Mouse (Mus musculus) cerebellum, postnatal 4 days (tissue): ENCODE results near the gene Rnf187.
A peak's percentile ranks its signal among the peaks of the same experiment; 100 is the strongest.

ENCODE experiments used
- DNase-seq, 2 experiments: peaks; one replicate each; pipeline ENCODE4 v3.0.0; 2022; ENCODE audit warnings: low spot score in 2 of 2, mixed read lengths in 1 of 2

Gene Rnf187

GRCm38 (mm10) chr11:58965001-58965760 lies 26.5 kb upstream of the Rnf187 start:
- no peak for DNase-seq

GRCm38 (mm10) chr11:58964216-58964615 lies 25.5 kb upstream of the Rnf187 start:
- DNase-seq: no peak

- peak in 1 of 2 experiments; percentile 27 for DNase-seq
Observed at GRCm38 (mm10) chr11:58963543-58963942, 24.8 kb upstream of the Rnf187 start.

DNA sequence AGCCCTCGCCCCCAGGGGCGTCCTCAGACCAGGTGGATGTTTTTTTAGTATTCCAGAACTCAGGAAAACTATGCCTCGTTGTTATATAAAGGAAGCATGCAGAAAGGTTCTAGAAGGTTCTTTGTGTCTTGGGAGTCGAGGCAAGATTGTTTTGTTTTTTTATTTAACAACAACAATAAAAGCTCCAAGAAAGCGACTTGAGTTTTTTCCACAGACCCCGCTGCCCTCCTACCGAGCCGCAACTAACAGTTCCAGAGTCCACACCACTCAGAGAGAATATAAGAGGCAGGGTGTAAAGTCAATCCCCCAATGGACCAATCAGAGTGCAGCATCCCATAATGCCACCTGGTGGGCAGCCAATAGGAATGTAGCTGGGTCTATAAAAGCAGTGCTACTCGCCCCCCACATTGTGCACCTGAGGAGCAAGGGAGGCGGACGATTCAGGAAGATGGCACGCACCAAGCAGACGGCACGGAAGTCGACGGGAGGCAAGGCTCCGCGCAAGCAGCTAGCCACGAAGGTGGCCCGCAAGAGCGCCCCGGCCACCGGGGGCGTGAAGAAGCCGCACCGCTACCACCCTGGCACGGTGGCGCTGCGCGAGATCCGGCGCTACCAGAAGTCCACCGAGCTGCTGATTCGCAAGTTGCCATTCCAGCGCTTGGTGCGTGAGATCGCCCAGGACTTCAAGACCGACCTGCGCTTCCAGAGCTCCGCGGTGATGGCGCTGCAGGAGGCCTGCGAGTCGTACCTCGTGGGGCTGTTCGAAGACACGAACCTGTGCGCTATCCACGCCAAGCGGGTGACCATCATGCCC lies 22.9 kb upstream of the Rnf187 start:
- DNase-seq: no peak

DNA sequence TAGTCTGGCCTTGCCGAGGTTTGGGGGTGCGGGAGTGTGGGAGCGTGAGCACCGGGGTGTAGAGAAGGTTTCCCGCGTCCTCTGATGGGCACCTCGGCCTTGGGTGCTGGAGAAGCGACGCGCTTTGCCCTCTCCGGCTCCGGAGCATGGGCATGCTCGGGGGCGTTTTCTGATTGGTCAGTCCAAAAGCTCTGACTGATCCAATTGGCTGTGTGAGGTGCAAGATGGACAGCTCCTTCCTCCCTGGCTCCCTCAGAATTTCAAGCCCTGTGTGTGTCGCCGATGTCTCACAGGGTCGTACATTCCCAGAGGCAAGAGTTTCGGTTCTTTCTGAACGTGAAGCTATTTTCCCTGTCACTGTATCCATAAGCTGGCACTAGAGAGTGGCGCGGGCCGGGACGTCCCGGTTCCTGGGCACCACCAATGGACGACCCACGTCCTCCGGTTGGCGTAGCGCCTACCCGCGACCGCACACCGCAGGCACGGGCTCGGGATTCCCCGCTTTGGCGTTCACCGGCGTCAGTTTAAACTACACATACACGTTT lies 21.3 kb upstream of the Rnf187 start:
- peak; percentile 55 to 74 for DNase-seq

- no peak for DNase-seq
Observed at GRCm38 (mm10) chr11:58959186-58959825, 20.6 kb upstream of the Rnf187 start.

DNA sequence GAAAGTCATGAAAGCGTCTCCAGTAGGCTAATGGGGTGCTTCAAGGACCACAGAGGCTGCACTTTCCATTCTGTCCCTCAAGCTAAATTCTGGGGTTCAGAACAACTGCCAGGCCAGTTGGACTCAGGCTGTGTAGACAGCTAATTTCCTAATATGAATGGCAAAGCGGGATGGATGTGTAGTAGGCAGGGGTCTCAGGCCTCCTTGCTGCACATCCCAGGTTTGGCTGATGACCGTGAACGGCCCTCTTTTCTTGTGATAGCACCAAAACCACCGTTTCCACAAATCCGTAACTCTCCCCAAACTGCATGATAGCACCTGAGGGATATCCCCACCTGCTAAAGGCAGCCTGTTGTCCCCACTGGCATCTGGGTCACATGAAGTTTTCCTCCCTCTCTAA lies 19.8 kb upstream of the Rnf187 start:
- DNase-seq: no peak

DNA sequence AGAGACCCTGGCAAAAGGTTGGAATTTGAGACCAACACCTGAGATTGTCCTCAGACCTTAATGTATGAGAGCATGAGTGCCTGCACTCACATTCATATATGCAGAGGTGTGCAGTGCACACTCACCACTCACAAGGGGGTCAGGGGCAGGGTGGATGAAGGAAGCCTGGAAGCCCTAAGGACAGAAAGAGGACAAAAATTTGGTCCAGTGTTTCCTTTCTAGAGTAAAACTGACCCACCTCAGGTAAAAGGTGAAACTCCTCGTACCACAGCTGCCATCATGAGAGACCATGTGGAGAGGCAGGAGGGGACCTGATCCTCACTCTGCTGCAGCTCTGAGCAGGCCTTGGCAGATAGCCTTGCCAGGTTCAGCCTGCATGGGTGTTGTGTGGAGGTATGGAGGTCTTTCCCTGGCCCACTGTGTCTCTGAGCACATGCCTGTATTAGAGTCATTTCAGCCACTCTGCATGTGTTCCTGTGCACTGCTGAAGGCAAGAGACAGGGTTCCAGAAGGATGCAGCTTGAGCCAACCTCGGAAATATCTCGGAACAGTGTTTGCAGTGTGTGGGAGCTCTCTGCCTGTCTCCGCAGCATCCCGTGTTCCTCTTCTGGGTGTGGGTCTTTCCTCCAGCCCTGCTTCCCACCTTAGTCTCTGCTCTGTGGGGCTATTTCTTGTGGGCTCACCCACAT lies 18.7 kb upstream of the Rnf187 start:
- DNase-seq: no peak

DNA sequence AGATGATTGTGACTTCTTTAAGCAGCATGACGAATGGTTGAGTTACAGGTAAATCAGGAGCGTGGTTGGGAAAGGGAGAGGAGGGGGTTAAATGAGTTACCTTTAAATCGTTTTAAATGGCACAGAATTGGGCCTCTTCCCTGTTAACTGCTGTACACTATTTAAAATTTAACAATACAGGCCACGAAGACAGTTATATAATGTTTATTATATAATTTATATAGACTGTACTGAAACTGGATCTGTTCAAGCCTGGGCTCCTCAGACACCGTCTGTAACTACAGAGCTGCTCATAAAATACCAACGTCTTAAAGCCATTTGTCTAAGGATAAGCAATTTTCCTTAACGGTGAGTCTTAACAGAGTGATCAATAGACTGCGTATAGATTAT lies 17.1 kb upstream of the Rnf187 start:
- no peak for DNase-seq

DNA sequence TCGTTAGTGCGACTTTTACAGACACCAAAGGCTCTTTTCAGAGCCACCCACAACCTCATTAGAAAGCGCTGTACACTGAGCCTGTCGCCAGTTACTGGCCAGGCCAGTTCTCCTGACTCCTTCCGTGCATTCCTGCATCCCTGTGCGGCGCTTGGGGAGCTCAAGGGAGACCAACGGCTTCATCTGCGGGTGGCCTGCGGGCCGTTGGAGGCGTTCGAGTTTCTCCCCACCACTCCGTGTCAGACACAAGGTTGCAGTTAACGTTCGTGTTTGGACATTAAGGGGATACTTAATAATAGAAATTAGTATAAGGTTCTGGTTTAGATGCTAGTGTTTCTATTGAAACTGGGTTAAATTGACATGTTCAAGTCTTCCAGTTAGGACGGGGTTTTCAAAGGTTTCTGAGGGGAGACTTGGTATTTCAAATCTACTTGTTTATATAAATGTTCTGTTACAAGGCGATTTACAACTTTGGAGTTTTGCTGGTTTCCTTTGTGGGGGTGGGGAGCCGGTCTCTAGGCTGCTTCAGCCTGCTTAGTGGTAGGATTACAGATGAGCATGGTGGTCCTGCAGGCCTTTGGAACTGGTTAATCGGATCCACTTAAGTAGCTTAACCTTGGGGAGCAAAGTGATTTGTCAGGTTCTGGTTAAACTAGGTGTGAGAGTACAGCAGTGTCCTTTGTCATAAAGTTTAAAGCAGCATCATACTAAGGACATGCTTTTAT lies 16.6 kb upstream of the Rnf187 start:
- no peak for DNase-seq

DNA sequence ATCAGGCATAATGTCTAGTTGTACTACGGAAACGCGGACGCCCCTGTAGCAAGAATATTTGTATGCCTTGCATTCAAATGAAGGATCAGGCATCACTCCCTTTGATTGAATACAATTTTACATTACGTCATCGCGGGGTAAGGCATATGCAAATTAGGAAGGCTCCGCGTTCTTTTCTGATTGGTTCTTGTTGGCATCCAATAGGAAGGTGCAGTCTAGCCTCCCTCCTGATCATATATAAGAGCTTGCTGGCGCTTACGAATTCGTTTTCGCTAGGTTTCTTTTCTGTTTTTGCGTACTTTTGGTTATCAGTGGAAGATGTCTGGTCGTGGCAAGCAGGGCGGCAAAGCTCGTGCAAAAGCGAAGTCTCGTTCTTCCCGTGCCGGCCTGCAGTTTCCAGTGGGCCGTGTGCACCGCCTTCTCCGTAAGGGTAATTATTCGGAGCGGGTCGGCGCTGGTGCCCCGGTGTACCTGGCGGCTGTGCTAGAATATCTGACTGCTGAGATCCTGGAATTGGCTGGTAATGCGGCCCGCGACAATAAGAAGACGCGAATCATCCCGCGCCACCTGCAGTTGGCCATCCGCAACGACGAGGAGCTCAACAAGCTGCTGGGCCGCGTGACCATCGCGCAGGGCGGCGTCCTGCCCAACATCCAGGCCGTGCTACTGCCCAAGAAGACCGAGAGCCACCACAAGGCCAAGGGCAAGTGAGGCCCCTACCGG lies 15.9 kb upstream of the Rnf187 start, which contains the start of the genes Hist3h2a and Trim17:
TSS of gene Hist3h2a (plus strand) at position 266 of the 723 bp plus-strand sequence.
TSS of gene Trim17 (plus strand) at position 266 of the 723 bp plus-strand sequence.
- DNase-seq: peak; percentile 77 to 85

DNA sequence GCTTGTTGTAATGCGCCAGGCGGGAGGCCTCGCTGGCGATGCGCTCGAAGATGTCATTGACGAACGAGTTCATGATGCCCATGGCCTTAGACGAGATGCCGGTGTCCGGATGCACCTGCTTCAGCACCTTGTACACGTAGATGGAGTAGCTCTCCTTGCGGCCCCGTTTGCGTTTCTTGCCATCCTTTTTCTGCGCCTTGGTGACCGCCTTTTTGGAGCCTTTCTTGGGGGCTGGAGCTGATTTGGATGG lies 15.4 kb upstream of the Rnf187 start:
- DNase-seq: peak in 1 of 2 experiments; percentile 70

GRCm38 (mm10) chr11:58953351-58954169 lies 14.8 kb upstream of the Rnf187 start:
- DNase-seq: peak in 1 of 2 experiments; percentile 46

- DNase-seq: no peak
Observed at GRCm38 (mm10) chr11:58951210-58951609, 12.5 kb upstream of the Rnf187 start.

DNA sequence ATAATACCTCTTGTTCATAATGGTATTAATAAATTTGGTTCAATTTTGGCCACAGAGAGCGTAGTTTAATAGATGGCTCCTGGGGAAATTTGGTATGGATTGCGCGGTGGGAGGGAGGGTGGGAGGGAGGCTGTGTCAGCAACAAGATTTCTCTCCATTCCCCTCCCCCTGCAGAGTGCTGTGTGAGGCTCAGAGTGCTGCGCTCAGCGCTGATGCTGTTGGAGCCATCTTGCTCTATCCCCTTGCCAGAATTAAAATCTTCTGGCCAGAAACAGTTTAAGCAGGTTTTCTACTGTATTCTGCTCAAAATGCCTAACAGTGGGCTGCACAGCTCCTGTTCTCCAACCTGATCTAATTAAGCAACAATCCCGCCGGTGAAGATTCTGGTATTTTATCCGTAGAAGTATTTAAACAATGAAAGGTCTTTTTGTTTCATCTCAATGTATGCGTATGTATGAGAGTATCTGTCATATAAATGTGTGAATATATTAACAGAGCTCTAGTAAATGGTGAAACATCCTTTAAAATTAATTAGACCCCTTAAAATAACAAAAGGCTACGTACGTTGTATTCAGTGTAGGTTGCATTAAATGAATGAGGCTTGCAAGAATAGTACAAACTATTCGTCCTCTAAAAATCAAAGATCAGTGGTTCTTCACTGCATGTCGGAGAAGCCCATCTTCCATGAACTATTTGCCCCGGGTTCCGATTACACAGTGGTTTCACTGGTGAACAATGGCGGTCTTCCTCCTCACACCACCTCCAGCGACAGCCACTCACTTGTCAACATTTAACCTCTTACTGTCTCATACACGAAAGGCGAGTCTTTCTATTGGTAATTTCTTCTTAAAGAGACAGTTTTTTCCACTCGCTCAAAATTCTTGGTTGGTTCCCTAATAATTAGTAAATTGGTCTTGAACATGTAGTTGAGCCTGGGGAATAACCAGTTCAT lies 11.0 kb upstream of the Rnf187 start:
- peak in 1 of 2 experiments; percentile 64 for DNase-seq

DNA sequence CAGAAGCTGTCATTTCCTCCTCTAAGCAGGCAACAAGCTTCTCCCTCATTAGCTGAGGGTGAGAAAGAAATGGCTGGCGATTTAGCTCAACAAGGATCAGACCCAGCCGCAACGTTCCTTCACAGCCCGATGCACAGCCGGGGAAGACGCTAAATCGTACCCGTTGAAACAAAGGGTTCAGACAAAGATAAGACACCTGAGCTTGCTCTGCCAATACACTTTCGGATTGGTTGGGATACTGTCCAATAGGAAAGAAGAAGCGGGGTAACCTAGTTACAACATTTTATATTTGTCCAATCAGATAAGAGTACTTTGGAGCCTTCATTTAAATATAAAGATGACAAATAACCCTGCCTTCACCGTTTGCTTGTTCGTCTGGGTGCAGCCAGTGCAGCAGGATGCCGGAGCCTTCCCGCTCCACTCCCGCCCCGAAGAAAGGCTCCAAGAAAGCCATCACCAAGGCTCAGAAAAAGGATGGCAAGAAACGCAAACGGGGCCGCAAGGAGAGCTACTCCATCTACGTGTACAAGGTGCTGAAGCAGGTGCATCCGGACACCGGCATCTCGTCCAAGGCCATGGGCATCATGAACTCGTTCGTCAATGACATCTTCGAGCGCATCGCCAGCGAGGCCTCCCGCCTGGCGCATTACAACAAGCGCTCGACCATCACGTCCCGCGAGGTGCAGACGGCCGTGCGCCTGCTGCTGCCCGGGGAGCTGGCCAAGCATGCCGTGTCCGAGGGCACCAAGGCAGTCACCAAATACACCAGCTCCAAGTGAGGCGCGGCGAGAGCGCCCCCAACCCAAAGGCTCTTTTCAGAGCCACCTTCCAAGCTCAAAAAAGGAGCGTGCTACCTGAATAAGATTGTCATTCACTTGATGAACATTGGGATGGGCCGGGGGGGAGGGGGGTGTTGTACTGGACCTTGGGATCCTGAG lies 10.1 kb upstream of the Rnf187 start, which contains the start of gene Hist3h2ba:
TSS of gene Hist3h2ba (plus strand) at position 379 of the 938 bp plus-strand sequence.
- DNase-seq: peak; percentile 54 to 70
